Mouse (Mus musculus) erythroblast, embryonic 14.5 days (primary cell): ENCODE measurements around the gene Wdr48. TPM values are rescaled to one million over a fixed set of nuclear protein-coding genes. Genes with fewer than 3 reads are reported as not detected.

Experiments
- H3K27me3 ChIP-seq: 2 replicates; pipeline ENCODE4 v1.6.1; 2012; ENCODE audit warnings: inconsistent platforms; ENCODE audit not compliant: control insufficient read depth
- H3K36me3 ChIP-seq: 2 replicates; pipeline ENCODE4 v1.6.1; 2012; ENCODE audit warnings: mild to moderate bottlenecking, inconsistent platforms; ENCODE audit not compliant: control insufficient read depth
- H3K4me1 ChIP-seq: 2 replicates; pipeline ENCODE4 v1.6.1; 2012; ENCODE audit warnings: inconsistent platforms; ENCODE audit not compliant: control insufficient read depth
- H3K4me3 ChIP-seq: replicated peaks from 2 replicates; pipeline ENCODE3; 2012; ENCODE audit warnings: moderate library complexity, mild to moderate bottlenecking, inconsistent platforms
- H3K9me3 ChIP-seq: 2 replicates; pipeline ENCODE4 v1.6.1; 2012; ENCODE audit warnings: low read length, inconsistent platforms, mixed read lengths; ENCODE audit not compliant: control insufficient read depth
- GATA1 ChIP-seq: IDR thresholded peaks from 2 replicates; pipeline ENCODE4 v1.6.1; 2012; ENCODE audit warnings: low read length, inconsistent platforms, mixed read lengths
- TAL1 ChIP-seq: IDR thresholded peaks from 3 replicates; pipeline ENCODE4 v1.6.1; 2012; ENCODE audit warnings: low read length, inconsistent platforms, mixed read lengths
- polyA plus RNA-seq: library from polyadenylated mRNA; stranded (reverse); fragments of >175 nt; gene quantifications from 2 replicates; pipeline ENCODE4 v1.2.3, GENCODE M21; 2012

The Wdr48 gene
- polyA plus RNA-seq, 1 experiment = 1.3 TPM

GRCm38 (mm10) chr9:119962216-119962615 is 67.5 kb downstream of the Wdr48 start:
- TF ChIP-seq TAL1 (no peak), GATA1 (no peak)
- Histone ChIP-seq H3K4me1 (peaks cover 8% of the 10 kb centered on the region), H3K9me3 (no peaks in the 10 kb centered on the region), H3K36me3 (no peaks in the 10 kb centered on the region), H3K4me3 (no peak overlapping the region), H3K27me3 (no peaks in the 10 kb centered on the region)

GRCm38 (mm10) chr9:119962987-119963667 is 68.4 kb downstream of the Wdr48 start:
- Histone ChIP-seq H3K27me3 (no peaks in the 10 kb centered on the region), H3K4me3 (no peak overlapping the region), H3K4me1 (peaks cover 8% of the 10 kb centered on the region), H3K9me3 (no peaks in the 10 kb centered on the region), H3K36me3 (no peaks in the 10 kb centered on the region)
- no peak for TF ChIP-seq TAL1
- TF ChIP-seq GATA1 = no peak

- no peaks in the 10 kb centered on the region for H3K27me3 ChIP-seq
- no peak overlapping the region for H3K4me3 ChIP-seq
Observed at GRCm38 (mm10) chr9:119964206-119964605, 69.5 kb downstream of the Wdr48 start.

GRCm38 (mm10) chr9:119965186-119965585 is 70.5 kb downstream of the Wdr48 start:
- no peaks in the 10 kb centered on the region for H3K27me3 ChIP-seq
- H3K36me3 ChIP-seq = no peaks in the 10 kb centered on the region
- H3K4me1 ChIP-seq = peaks cover 8% of the 10 kb centered on the region
- H3K9me3 ChIP-seq = no peaks in the 10 kb centered on the region
- H3K4me3 ChIP-seq = no peak overlapping the region
- TF ChIP-seq TAL1 = no peak
- TF ChIP-seq GATA1 = no peak

More at GRCm38 (mm10) chr9:119964206-119964605, 69.5 kb downstream of the Wdr48 start:
- Histone ChIP-seq H3K9me3 (no peaks in the 10 kb centered on the region), H3K4me1 (peaks cover 8% of the 10 kb centered on the region), H3K36me3 (no peaks in the 10 kb centered on the region)
- TF ChIP-seq GATA1 = no peak
- TF ChIP-seq TAL1 = no peak

- H3K4me1 ChIP-seq = peaks cover 8% of the 10 kb centered on the region
- no peaks in the 10 kb centered on the region for H3K36me3 ChIP-seq
- H3K4me3 ChIP-seq = no peak overlapping the region
- no peaks in the 10 kb centered on the region for H3K9me3 ChIP-seq
- TF ChIP-seq TAL1 (no peak), GATA1 (no peak)
- no peaks in the 10 kb centered on the region for H3K27me3 ChIP-seq
Observed at GRCm38 (mm10) chr9:119966221-119966910, 71.7 kb downstream of the Wdr48 start.

GRCm38 (mm10) chr9:119969811-119970210 is 75.1 kb downstream of the Wdr48 start:
- Histone ChIP-seq H3K27me3 (no peaks in the 10 kb centered on the region), H3K4me3 (no peak overlapping the region), H3K36me3 (peaks cover 12% of the 10 kb centered on the region; the same call in 1 of the 2 replicates), H3K4me1 (no peaks in the 10 kb centered on the region), H3K9me3 (no peaks in the 10 kb centered on the region; the same call in 1 of the 2 replicates)
- TF ChIP-seq GATA1 (no peak), TAL1 (no peak)

GRCm38 (mm10) chr9:119970221-119970620 is 75.5 kb downstream of the Wdr48 start:
- TF ChIP-seq GATA1 = no peak
- no peak for TF ChIP-seq TAL1
- H3K9me3 ChIP-seq = no peaks in the 10 kb centered on the region; the same call in 1 of the 2 replicates
- no peaks in the 10 kb centered on the region for H3K27me3 ChIP-seq
- H3K36me3 ChIP-seq = peaks cover 12% of the 10 kb centered on the region; the same call in 1 of the 2 replicates
- H3K4me1 ChIP-seq = no peaks in the 10 kb centered on the region
- no peak overlapping the region for H3K4me3 ChIP-seq

- TF ChIP-seq GATA1 = no peak
- Histone ChIP-seq H3K27me3 (no peaks in the 10 kb centered on the region), H3K9me3 (no peaks in the 10 kb centered on the region; the same call in 1 of the 2 replicates), H3K4me1 (no peaks in the 10 kb centered on the region), H3K4me3 (no peak overlapping the region), H3K36me3 (peaks cover 12% of the 10 kb centered on the region; the same call in 1 of the 2 replicates)
Observed at GRCm38 (mm10) chr9:119970763-119971656, 76.3 kb downstream of the Wdr48 start.
